Mouse (Mus musculus): ENCODE data around the gene Zfp352.

DNA sequence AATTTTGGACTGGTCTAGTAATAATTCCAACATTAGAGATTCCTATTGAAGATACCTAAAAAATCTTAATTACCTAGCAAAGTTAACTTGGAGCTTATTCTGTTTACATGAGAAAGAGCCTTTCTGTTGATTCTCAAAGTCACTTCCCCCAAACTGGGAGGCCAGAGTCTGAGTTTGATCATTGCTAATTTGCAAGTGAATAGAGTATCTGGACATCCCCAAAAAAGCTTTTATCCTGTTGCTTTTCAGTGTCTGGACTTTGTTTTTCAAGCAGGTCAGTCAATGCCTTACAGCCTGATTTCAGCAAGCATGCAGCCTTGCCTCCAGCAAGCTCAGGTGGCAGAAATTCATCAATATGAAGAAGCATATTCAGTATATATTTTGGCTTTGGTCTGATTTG is 51.2 kb downstream of the Zfp352 start:
- TF ChIP-seq CTCF (IDR thresholded peaks at IDR 0.05; ENCODE audit: low read depth, low read length) (no peak), POLR2A (IDR thresholded peaks at IDR 0.05; ENCODE audit: extremely low read depth, insufficient read depth, low read length) (no peak)

All from liver, adult 2 months (tissue).